Mouse (Mus musculus) thymus, adult 2 months (tissue): ENCODE results near the gene Gm21366. TPM values are rescaled to one million over a fixed set of nuclear protein-coding genes. Genes with fewer than 3 reads are reported as not detected.
"Not testable (repeated sequence)": the region's sequence is repeated elsewhere in the genome, so short reads cannot be mapped to it uniquely, and the experiment has no call there.

Experiments used
- DNase-seq: peaks from one replicate; pipeline ENCODE4 v3.0.0; 2021
- H3K27ac ChIP-seq: fragments of 200-500 bp; 2 replicates; pipeline ENCODE4 v1.5.1; 2012; ENCODE audit warnings: low read length, control low read depth; ENCODE audit not compliant: control insufficient read depth, insufficient read depth
- H3K27me3 ChIP-seq: fragments of 200-500 bp; 2 replicates; pipeline ENCODE4 v1.6.1; 2012; ENCODE audit warnings: mild to moderate bottlenecking, low read length, moderate library complexity, mixed read lengths; ENCODE audit not compliant: control insufficient read depth, insufficient read depth
- H3K36me3 ChIP-seq: fragments of 200-500 bp; 2 replicates; pipeline ENCODE4 v1.6.1; 2012; ENCODE audit warnings: mild to moderate bottlenecking, low read length, moderate library complexity; ENCODE audit not compliant: control insufficient read depth, insufficient read depth
- H3K4me1 ChIP-seq: fragments of 200-500 bp; replicated peaks from 2 replicates; pipeline ENCODE4 v1.6.1; 2012; ENCODE audit warnings: low read length; ENCODE audit not compliant: control insufficient read depth, insufficient read depth
- H3K4me3 ChIP-seq: fragments of 200-500 bp; 2 replicates; pipeline ENCODE4 v1.5.1; 2012; ENCODE audit warnings: mild to moderate bottlenecking, low read length, control low read depth, moderate library complexity; ENCODE audit not compliant: control insufficient read depth, insufficient read depth
- WGBS: fragments of 180-500 bp; shearing (Covaris S2); methylation state at CpG from one replicate; pipeline ENCODE4 v1.1.7; 2018; 5-methylcytosine and 5-hydroxymethylcytosine counted together
- polyA plus RNA-seq: library from polyadenylated mRNA; depleted of rRNA; stranded (reverse); fragments of >200 nt; gene quantifications from 2 replicates; pipeline ENCODE4 v1.2.3, GENCODE M21; 2012; rRNA removed

Gene Gm21366
- polyA plus RNA-seq, result not detected in 2 replicates

GRCm38 (mm10) chrY:22861156-22861555 lies at the start of gene Gm21366:
Gene Gm21366 (minus strand): TSS chrY:22861256.
- not testable (repeated sequence) for H3K27ac ChIP-seq, H3K36me3 ChIP-seq
- WGBS, result no CpG with 5 or more reads among the region's 6 CpGs

More at GRCm38 (mm10) chrY:22861156-22861555, at the start of gene Gm21366:
- DNase-seq, H3K4me1 ChIP-seq, H3K27me3 ChIP-seq, H3K4me3 ChIP-seq: not testable (repeated sequence)
